Mouse (Mus musculus) midbrain, postnatal 0 days (tissue): ENCODE results near the gene Greb1. TPM values are rescaled to one million over a fixed set of nuclear protein-coding genes. Genes with fewer than 3 reads are reported as not detected.

Experiments used
- ATAC-seq: fragments of 200-750 bp; cut with Nextera tagmentation; 2 replicates; pipeline ENCODE4 v1.8.0; 2017; ENCODE audit warnings: moderate number of reproducible peaks, mild to moderate bottlenecking, moderate TSS enrichment, moderate library complexity; ENCODE audit not compliant: low FRiP score
- DNase-seq: peaks from one replicate; pipeline ENCODE4 v3.0.0-alpha.2; 2015; ENCODE audit warnings: low spot score
- H3K27ac ChIP-seq: fragments of 300-500 bp; sonication (generic); 2 replicates; pipeline ENCODE4 v1.5.1; 2014; ENCODE audit warnings: low read depth, mild to moderate bottlenecking, low read length, mixed read lengths
- H3K27me3 ChIP-seq: fragments of 300-500 bp; sonication (generic); 2 replicates; pipeline ENCODE4 v1.6.1; 2014; ENCODE audit warnings: low read length, control low read depth, mixed read lengths; ENCODE audit not compliant: insufficient read depth
- H3K36me3 ChIP-seq: fragments of 300-500 bp; sonication (generic); 2 replicates; pipeline ENCODE4 v1.6.1; 2014; ENCODE audit warnings: low read length, control low read depth, mixed read lengths; ENCODE audit not compliant: insufficient read depth
- H3K4me1 ChIP-seq: fragments of 300-500 bp; sonication (generic); 2 replicates; pipeline ENCODE4 v1.6.1; 2014; ENCODE audit warnings: mild to moderate bottlenecking, control low read depth, antibody characterized with exemption, low read length, mixed read lengths; ENCODE audit not compliant: insufficient read depth
- H3K4me2 ChIP-seq: fragments of 300-500 bp; sonication (generic); 2 replicates; pipeline ENCODE4 v1.6.1; 2014; ENCODE audit warnings: low read depth, mild to moderate bottlenecking, low read length, mixed read lengths; ENCODE audit not compliant: poor library complexity, severe bottlenecking
- H3K4me3 ChIP-seq: fragments of 300-500 bp; sonication (generic); 2 replicates; pipeline ENCODE4 v1.5.1; 2014; ENCODE audit warnings: low read depth, mild to moderate bottlenecking, low read length, moderate library complexity
- H3K9ac ChIP-seq: fragments of 300-500 bp; sonication (generic); replicated peaks from 2 replicates; pipeline ENCODE4 v1.6.1; 2014; ENCODE audit warnings: mild to moderate bottlenecking, low read length, moderate library complexity, mixed read lengths; ENCODE audit not compliant: poor library complexity, severe bottlenecking
- H3K9me3 ChIP-seq: fragments of 300-500 bp; sonication (generic); 2 replicates; pipeline ENCODE4 v1.6.1; 2016; ENCODE audit warnings: low read length, control low read depth
- CTCF ChIP-seq: IDR thresholded peaks from 2 replicates; pipeline ENCODE4 v1.5.1; 2016; ENCODE audit warnings: antibody characterized with exemption, mild to moderate bottlenecking
- WGBS: fragments of 180-500 bp; shearing (Covaris S2); extraction: QIAGEN DNeasy Blood & Tissue Kit; methylation state at CpG from one replicate; pipeline ENCODE4 v1.1.7; 2014; 5-methylcytosine and 5-hydroxymethylcytosine counted together
- microRNA-seq: library from miRNA; unstranded; fragments of <30 nt; microRNA quantifications from one replicate; pipeline ENCODE4, GENCODE M21; 2016; ENCODE audit warnings: borderline number of aligned reads
- polyA plus RNA-seq: library from polyadenylated mRNA; unstranded; fragments of >200 nt; fragmentation: Nextera tagmentation; extraction: Ambion mirVana; gene quantifications from 2 replicates; pipeline ENCODE4 v1.2.1, GENCODE M21; 2015
- total RNA-seq: library from RNA; depleted of rRNA; stranded (reverse); fragments of >200 nt; gene quantifications from 2 replicates; pipeline ENCODE4 v1.2.3, GENCODE M21; 2014; rRNA removed

Greb1 gene
- total and polyA plus RNA-seq, 2 experiments from 2014 or later, result 0.39 to 1.3 TPM

DNA sequence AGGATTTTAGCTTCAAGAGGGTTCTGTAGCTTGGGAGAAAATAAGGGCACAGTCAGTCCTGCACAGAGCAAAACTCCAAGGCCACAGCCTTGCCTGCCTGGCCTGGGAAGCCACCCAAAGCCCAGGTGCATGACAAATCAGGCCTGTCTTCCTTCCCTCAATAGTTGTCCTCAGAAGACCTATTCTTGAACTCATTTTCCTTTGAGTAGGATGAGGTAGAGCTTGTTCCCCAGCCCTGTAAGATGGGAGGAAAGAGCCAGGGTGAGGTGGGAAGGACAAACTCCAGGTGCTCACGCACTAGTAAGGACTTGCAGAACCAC is 169.9 kb downstream of the Greb1 start:
- ATAC-seq, result no peak
- Histone ChIP-seq H3K4me3 (no peak overlapping the region), H3K36me3 (no peaks in the 10 kb centered on the region), H3K27me3 (no peaks in the 10 kb centered on the region), H3K4me2 (no peak overlapping the region), H3K27ac (no peak overlapping the region), H3K9ac (no peak overlapping the region), H3K9me3 (no peaks in the 10 kb centered on the region), H3K4me1 (no peaks in the 10 kb centered on the region)
- TF ChIP-seq CTCF, result no peak
- WGBS, result 96% methylated on average over 1 of the region's 1 CpGs
- no peak for DNase-seq

DNA sequence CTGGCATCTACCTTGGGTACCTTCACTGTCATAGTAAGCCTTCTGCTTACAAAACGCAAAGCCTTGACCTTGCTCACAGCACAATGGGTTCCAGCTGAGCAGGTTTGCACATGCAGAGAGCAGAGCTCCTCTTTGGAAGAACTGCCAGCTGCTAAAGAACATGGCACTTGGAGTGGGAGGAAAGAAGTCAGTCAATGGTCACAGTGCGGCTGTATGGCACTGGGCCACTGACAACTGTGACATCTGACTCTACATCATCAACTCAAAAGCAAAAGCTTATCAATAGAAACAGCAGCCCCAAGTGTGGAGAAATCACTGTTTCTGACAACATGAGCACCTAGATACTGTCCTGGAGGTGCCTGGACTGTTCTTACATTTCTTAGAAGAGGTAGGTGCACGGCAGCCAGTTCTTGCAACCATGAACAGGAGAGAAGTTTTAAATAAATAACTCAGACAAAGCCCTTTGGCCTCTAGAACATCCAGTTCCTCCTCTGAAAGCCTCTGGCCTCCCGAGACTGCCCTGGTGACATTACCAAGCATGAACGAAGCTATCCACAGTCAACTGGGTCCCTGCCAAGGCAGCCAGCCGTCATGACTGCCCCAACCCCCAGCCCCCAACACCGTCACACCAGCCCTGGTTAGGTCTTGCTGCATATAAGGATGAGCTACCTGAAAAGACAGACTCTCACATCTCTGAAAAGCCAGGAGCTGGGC is 170.4 kb downstream of the Greb1 start:
- no peak for TF ChIP-seq CTCF
- H3K4me1 ChIP-seq, result no peaks in the 10 kb centered on the region
- no peak for ATAC-seq
- no peaks in the 10 kb centered on the region for H3K27me3 ChIP-seq
- no peak for DNase-seq
- WGBS, result 70% methylated on average over 7 of the region's 7 CpGs
- H3K4me2 ChIP-seq, result no peak overlapping the region
- no peaks in the 10 kb centered on the region for H3K36me3 ChIP-seq
- H3K9ac ChIP-seq, result no peak overlapping the region
- H3K9me3 ChIP-seq, result no peaks in the 10 kb centered on the region
- H3K4me3 ChIP-seq, result no peak overlapping the region
- H3K27ac ChIP-seq, result no peak overlapping the region

Small RNAs within 50 kb of the gene (microRNA-seq; reads per million reads assigned to microRNA genes)
- not detected for gene Gm44305

Other genes with a start within 250 kb of the Greb1 start
- gene Lpin1, start 189.9 kb downstream of the Greb1 start, total RNA-seq, result 20.5 and 21.6 TPM in 2 replicates
- 11.6 and 12.1 TPM in 2 replicates for gene Lpin1, start 189.9 kb downstream of the Greb1 start, polyA plus RNA-seq
- 12.4 and 17.7 TPM in 2 replicates for gene Ntsr2, start 147.5 kb downstream of the Greb1 start, total RNA-seq
- 11.1 and 15.1 TPM in 2 replicates for gene Ntsr2, start 147.5 kb downstream of the Greb1 start, polyA plus RNA-seq
- gene E2f6, start 10.1 kb upstream of the Greb1 start, total RNA-seq, result 15.8 and 23.1 TPM in 2 replicates
- gene E2f6, start 10.1 kb upstream of the Greb1 start, polyA plus RNA-seq, result 17.1 and 19.3 TPM in 2 replicates
- gene Rock2, start 94.0 kb upstream of the Greb1 start, total RNA-seq, result 27.3 and 40.5 TPM in 2 replicates
- gene Rock2, start 94.0 kb upstream of the Greb1 start, polyA plus RNA-seq, result 9.0 and 12.7 TPM in 2 replicates
- gene Pqlc3, start 199.5 kb upstream of the Greb1 start, total RNA-seq, result 0.93 and 1.3 TPM in 2 replicates
- gene Pqlc3, start 199.5 kb upstream of the Greb1 start, polyA plus RNA-seq, result 1.6 and 2.0 TPM in 2 replicates
- gene 2410004P03Rik, start 210.8 kb upstream of the Greb1 start, total RNA-seq, result 7.3 and 10.1 TPM in 2 replicates
- 7.1 and 10.6 TPM in 2 replicates for gene 2410004P03Rik, start 210.8 kb upstream of the Greb1 start, polyA plus RNA-seq